Mouse (Mus musculus): Measurements from ENCODE around the gene Htr3b.

- TF ChIP-seq CTCF (conservative IDR thresholded peaks at IDR 0.05; ENCODE audit: insufficient read depth, insufficient read length, low read depth, low read length) (no peak), POLR2A (IDR thresholded peaks at IDR 0.05; ENCODE audit: low read depth, low read length) (no peak)
Observed at GRCm38 (mm10) chr9:48985708-48986088, 20.9 kb upstream of the Htr3b start.
